Mouse (Mus musculus) lung, postnatal 10 days (tissue): ENCODE data around the gene Cmtm2a.
"Not testable (repeated sequence)": the region's sequence is repeated elsewhere in the genome, so short reads cannot be mapped to it uniquely, and the experiment has no call there.

Experiments
- DNase-seq: peaks from one replicate; pipeline ENCODE4 v3.0.0; 2021

The Cmtm2a gene

GRCm38 (mm10) chr8:104268937-104269440, 24.0 kb downstream of the Cmtm2a start:
- DNase-seq: no peak

GRCm38 (mm10) chr8:104268368-104268767, 24.6 kb downstream of the Cmtm2a start:
- no peak for DNase-seq

- not testable (repeated sequence) for DNase-seq
Observed at GRCm38 (mm10) chr8:104264271-104264935, 28.6 kb downstream of the Cmtm2a start.

- not testable (repeated sequence) for DNase-seq
Observed at GRCm38 (mm10) chr8:104261802-104262201, 31.2 kb downstream of the Cmtm2a start.

GRCm38 (mm10) chr8:104253016-104253415, 40.0 kb downstream of the Cmtm2a start:
- peak; percentile 38 for DNase-seq

- peak; percentile 29 for DNase-seq
Observed at GRCm38 (mm10) chr8:104251461-104251860, 41.5 kb downstream of the Cmtm2a start.

- peak; percentile 91 for DNase-seq
Observed at GRCm38 (mm10) chr8:104250439-104251367, 42.3 kb downstream of the Cmtm2a start, which contains the start of gene Cklf. Gene Cklf, plus strand, starts transcription at chr8:104250861.

- no peak for DNase-seq
Observed at GRCm38 (mm10) chr8:104249442-104249996, 43.5 kb downstream of the Cmtm2a start.

GRCm38 (mm10) chr8:104248276-104248675, 44.7 kb downstream of the Cmtm2a start, which contains the start of gene Tk2:
Gene Tk2, minus strand, starts transcription at chr8:104248558.
- peak; percentile 81 for DNase-seq

- peak; percentile 7 for DNase-seq
Observed at GRCm38 (mm10) chr8:104247908-104248275, 45.1 kb downstream of the Cmtm2a start.

- peak; percentile 64 for DNase-seq
Observed at GRCm38 (mm10) chr8:104247054-104247907, 45.7 kb downstream of the Cmtm2a start.

- DNase-seq: peak; percentile 14
Observed at GRCm38 (mm10) chr8:104246621-104247020, 46.4 kb downstream of the Cmtm2a start.

GRCm38 (mm10) chr8:104242038-104242644, 50.8 kb downstream of the Cmtm2a start:
- DNase-seq: no peak

GRCm38 (mm10) chr8:104239418-104239861, 53.5 kb downstream of the Cmtm2a start:
- no peak for DNase-seq

- DNase-seq: no peak
Observed at GRCm38 (mm10) chr8:104234573-104234972, 58.4 kb downstream of the Cmtm2a start.

- DNase-seq: no peak
Observed at GRCm38 (mm10) chr8:104232919-104233318, 60.1 kb downstream of the Cmtm2a start.

GRCm38 (mm10) chr8:104232039-104232438, 60.9 kb downstream of the Cmtm2a start:
- DNase-seq: no peak
